Mouse (Mus musculus): ENCODE results near the gene Ppef1.

- TF ChIP-seq CTCF (IDR thresholded peaks at IDR 0.05; ENCODE audit: low read depth) (no peak), EP300 (IDR thresholded peaks at IDR 0.05; ENCODE audit: low read depth) (no peak)
Measured at GRCm38 (mm10) chrX:160592933-160593332, 142.6 kb downstream of the Ppef1 start.
